Mouse (Mus musculus) liver, embryonic 18 days (tissue): Measurements from ENCODE around the gene Dyrk1b. TPM values are rescaled to one million over a fixed set of nuclear protein-coding genes. Genes with fewer than 3 reads are reported as not detected.

Experiments used
- polyA plus RNA-seq: library from polyadenylated mRNA; depleted of rRNA; stranded (reverse); fragments of >200 nt; gene quantifications from 2 replicates; pipeline ENCODE4 v1.2.3, GENCODE M21; 2012; rRNA removed

The Dyrk1b gene
- polyA plus RNA-seq, result 2.8 and 3.1 TPM in 2 replicates

GRCm38 (mm10) chr7:28179228-28179627, at the start of gene Dyrk1b:
Gene Dyrk1b (plus strand): TSS chr7:28179469.

DNA sequence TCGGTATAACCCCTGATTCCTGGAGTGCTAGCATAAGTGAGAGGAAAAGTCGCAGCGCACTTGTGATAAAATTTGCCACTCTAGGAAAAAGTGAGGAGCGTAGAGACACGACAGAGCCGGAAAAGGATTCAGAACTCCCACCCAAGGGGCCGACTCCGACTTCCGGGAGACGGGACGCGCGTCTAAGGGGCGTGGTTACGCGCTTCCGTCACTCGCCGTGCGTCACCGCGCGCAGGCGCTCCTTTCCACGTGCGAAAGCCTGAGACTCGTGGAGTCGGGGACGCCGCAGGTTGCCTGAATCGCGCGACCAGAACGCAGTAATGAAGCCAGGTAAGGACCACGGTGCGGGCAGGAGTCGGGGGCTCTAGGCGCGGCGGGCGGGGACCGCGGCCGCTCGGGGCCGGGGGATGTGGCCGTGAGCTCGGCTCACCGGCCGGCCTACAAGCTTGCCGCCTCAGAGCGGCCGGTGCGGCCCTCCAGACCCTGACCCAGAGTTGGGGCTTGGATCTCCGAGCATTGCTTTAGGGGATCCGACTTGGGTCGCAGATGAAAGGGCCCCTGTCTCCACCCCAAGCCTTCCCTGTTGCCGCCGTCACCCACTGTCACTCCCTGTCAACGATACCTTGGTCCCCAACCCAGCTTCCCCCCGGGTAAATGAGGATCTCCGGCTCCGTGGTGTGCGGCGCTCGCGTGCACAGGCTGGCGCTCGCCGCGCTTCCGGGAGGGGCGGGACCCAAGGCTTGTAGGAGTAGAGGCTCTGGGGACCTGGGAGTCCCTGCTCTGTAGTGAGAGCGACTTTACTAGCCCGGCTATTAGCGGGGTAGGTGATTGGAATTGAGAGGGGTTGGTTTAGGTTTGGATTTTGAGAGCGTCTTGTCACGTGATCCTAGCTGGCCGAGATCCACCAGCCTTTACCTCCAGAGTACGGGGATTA, 9.5 kb upstream of the Dyrk1b start, which contains the start of gene Fbl:
Gene Fbl (plus strand): TSS at position 222 of the 934 bp plus-strand sequence.

Other genes starting within 250 kb of the Dyrk1b start
- 1.3 TPM in 2 replicates for gene Zfp780b, start 200.3 kb upstream of the Dyrk1b start, polyA plus RNA-seq
- 0.45 and 0.56 TPM in 2 replicates for gene Zfp850, start 165.4 kb upstream of the Dyrk1b start, polyA plus RNA-seq
- gene Psmc4, start 129.4 kb upstream of the Dyrk1b start, polyA plus RNA-seq, result 68.3 and 74.1 TPM in 2 replicates
- 0.07 and 0.29 TPM in 2 replicates for gene Fcgbp, start 108.2 kb upstream of the Dyrk1b start, polyA plus RNA-seq
- not detected in 2 replicates for gene 9530053A07Rik, start 50.0 kb upstream of the Dyrk1b start, polyA plus RNA-seq
- gene Fbl, start 9.8 kb upstream of the Dyrk1b start, polyA plus RNA-seq, result 116 and 129 TPM in 2 replicates
- 2.4 and 2.5 TPM in 2 replicates for gene Eid2, start 88.4 kb downstream of the Dyrk1b start, polyA plus RNA-seq
- 2.0 TPM in 2 replicates for gene Eid2b, start 98.3 kb downstream of the Dyrk1b start, polyA plus RNA-seq
- gene Selenov, start 111.7 kb downstream of the Dyrk1b start, polyA plus RNA-seq, result 0.02 TPM in 1 of 2 replicates, not detected in the other
- 0.04 TPM in 1 of 2 replicates, not detected in the other for gene Dll3, start 122.8 kb downstream of the Dyrk1b start, polyA plus RNA-seq
- 35.4 TPM in 2 replicates for gene Timm50, start 132.6 kb downstream of the Dyrk1b start, polyA plus RNA-seq
- 27.7 and 31.0 TPM in 2 replicates for gene Supt5, start 159.3 kb downstream of the Dyrk1b start, polyA plus RNA-seq
- 978 and 1,228 TPM in 2 replicates for gene Rps16, start 171.2 kb downstream of the Dyrk1b start, polyA plus RNA-seq
- 2.9 and 3.2 TPM in 2 replicates for gene Plekhg2, start 193.1 kb downstream of the Dyrk1b start, polyA plus RNA-seq
- gene Zfp36, start 200.8 kb downstream of the Dyrk1b start, polyA plus RNA-seq, result 15.1 and 24.5 TPM in 2 replicates
- 20.6 and 21.0 TPM in 2 replicates for gene Med29, start 213.2 kb downstream of the Dyrk1b start, polyA plus RNA-seq
- 29.5 and 30.8 TPM in 2 replicates for gene Paf1, start 213.5 kb downstream of the Dyrk1b start, polyA plus RNA-seq